ENCODE assay signal across 17 mouse cellular contexts in genomic region chr4:116638821-116639220, GRCm38 (mm10).
"Had no signal": no experiment of that assay in that cellular context is flagged by ENCODE, and none has a peak within 500 bp of the region (broad histone marks: within the 10 kb centered on the region; RNA-seq: fewer than 3 reads in every experiment).

No protein-coding gene starts in this region.

- DNase-seq: kidney, adult 2 months; kidney, postnatal 14 days; kidney, postnatal 4 days; left cerebral cortex, postnatal 4 days; liver, postnatal 0 days; lung, embryonic 14.5 days; thymus, adult 18-20 months; thymus, postnatal 36 days had no signal

- H3K27ac ChIP-seq: kidney, embryonic 15.5 days; limb, embryonic 12.5 days; limb, embryonic 15.5 days; liver, embryonic 14.5 days; macrophage; midbrain, embryonic 13.5 days had no signal

- H3K4me3 ChIP-seq: kidney, embryonic 15.5 days; limb, embryonic 12.5 days; limb, embryonic 15.5 days; midbrain, embryonic 13.5 days had no signal

- H3K4me1 ChIP-seq: kidney, embryonic 15.5 days; limb, embryonic 12.5 days; limb, embryonic 15.5 days; midbrain, embryonic 13.5 days had no signal

- H3K4me2 ChIP-seq: kidney, embryonic 15.5 days; limb, embryonic 12.5 days; limb, embryonic 15.5 days; liver, embryonic 11.5 days; lung, embryonic 14.5 days; midbrain, embryonic 13.5 days had no signal

- H3K9me3 ChIP-seq: kidney, embryonic 15.5 days; limb, embryonic 12.5 days; limb, embryonic 15.5 days; midbrain, embryonic 13.5 days had no signal

- H3K9ac ChIP-seq: kidney, embryonic 15.5 days; limb, embryonic 12.5 days; limb, embryonic 15.5 days; liver, embryonic 14.5 days; liver, postnatal 0 days; lung, embryonic 14.5 days; midbrain, embryonic 13.5 days had no signal

- H3K27me3 ChIP-seq: kidney, embryonic 15.5 days; limb, embryonic 12.5 days; limb, embryonic 15.5 days; midbrain, embryonic 13.5 days had no signal

- ATAC-seq: intestine, embryonic 16.5 days; liver, postnatal 0 days; lung, postnatal 0 days; midbrain, embryonic 13.5 days had no signal
